Mouse (Mus musculus) thymus, adult 2 months (tissue): ENCODE measurements at regions not wholly inside any gene's neighbourhood (a gene's known extent, or its start where the extent isn't known, plus 50 kb on each side); places are given as distances from the start of the nearest gene placed in this dataset.

ENCODE experiments used
- CTCF ChIP-seq: fragments of 200-500 bp; IDR thresholded peaks from 2 replicates; pipeline ENCODE4 v1.5.1; 2012; ENCODE audit warnings: mild to moderate bottlenecking, control low read depth, low read length, moderate library complexity, borderline replicate concordance; ENCODE audit not compliant: control insufficient read depth, poor library complexity, insufficient read depth; ENCODE audit errors: extremely low read depth
- POLR2A ChIP-seq: fragments of 200-500 bp; IDR thresholded peaks from 2 replicates; pipeline ENCODE4 v1.6.1; 2012; ENCODE audit warnings: mild to moderate bottlenecking, low read length, control low read depth, moderate library complexity; ENCODE audit not compliant: control insufficient read depth, poor library complexity, insufficient read depth; ENCODE audit errors: extremely low read depth

DNA sequence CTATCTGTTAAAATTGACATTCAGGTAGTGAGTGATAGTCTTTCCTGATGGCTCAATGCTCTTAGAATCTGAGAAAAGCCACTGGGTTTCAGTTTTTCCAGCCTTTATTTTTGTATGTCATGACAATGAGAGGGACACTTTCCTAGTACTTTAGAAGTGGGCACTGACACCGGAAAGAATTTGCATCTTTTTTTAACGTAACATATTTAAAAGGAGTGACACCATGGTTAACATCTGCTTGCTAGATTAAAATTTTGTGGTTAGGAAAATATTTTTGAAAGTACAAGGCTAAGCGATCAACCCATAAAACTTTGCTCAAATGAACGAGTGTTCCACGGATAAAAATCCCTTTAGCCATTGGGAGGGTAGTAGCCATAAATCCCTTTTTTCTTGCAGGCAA, 174.7 kb downstream of the 1700129C05Rik start:
- TF ChIP-seq CTCF (no peak), POLR2A (no peak)
